Mouse (Mus musculus): Measurements from ENCODE around the gene Tfap2b. TPM values are rescaled to one million over a fixed set of nuclear protein-coding genes. Genes with fewer than 3 reads are reported as not detected.

Tfap2b gene
- not detected in 2 replicates for total RNA-seq (2012; rRNA removed)
- total RNA-seq (2014; rRNA removed) = not detected in 2 replicates
- polyA plus RNA-seq (2012; ENCODE audit: insufficient read length, low read depth) = not detected in 2 replicates

- Histone ChIP-seq H3K27ac (ENCODE audit: insufficient read depth, low read depth) (no peak within 1 kb of the TSS), H3K9me3 (replicated peaks; ENCODE audit: low read length) (peaks cover 39% of the 10 kb centered on the region), H3K36me3 (replicated peaks in 1 of 2; ENCODE audit: control insufficient read depth in 1 of 2, insufficient read depth in 1 of 2, low read length in 1 of 2) (no peaks in the 10 kb centered on the region), H3K4me1 (ENCODE audit: control insufficient read depth in 1 of 2, insufficient read depth in 2 of 2) (no peaks in the 10 kb centered on the region), H3K9ac (ENCODE audit: insufficient read depth, low read depth) (no peak within 1 kb of the TSS), H3K4me2 (ENCODE audit: insufficient read depth, low read depth, poor library complexity, severe bottlenecking) (no peak within 1 kb of the TSS), H3K4me3 (replicated peaks in 1 of 3; ENCODE audit: low read depth in 2 of 3, low read length in 2 of 3, poor library complexity in 1 of 3) (no peak within 1 kb of the TSS), H3K79me2 (replicated peaks; ENCODE audit: control insufficient read depth, extremely low read depth, insufficient read depth, poor library complexity, severe bottlenecking) (no peaks in the 10 kb centered on the region), H3K27me3 (replicated peaks) (no peaks in the 10 kb centered on the region)
- in situ Hi-C loops (cut with MboI; ENCODE audit: low pct_ligation_motif_present, low pct_unique_long_range_greater_than_20kb, low sequenced_read_pairs) = no loop called here
- dilution Hi-C loops (cut with MboI; ENCODE audit: extremely low pct_ligation_motif_present, extremely low pct_unique_long_range_greater_than_20kb, low sequenced_read_pairs) = no loop called here
- no peak for TF ChIP-seq JUND (conservative IDR thresholded peaks at IDR 0.05; ENCODE audit: low read depth, low read length)
- no peak for TF ChIP-seq JUN (IDR thresholded peaks at IDR 0.05; ENCODE audit: insufficient read depth, low read depth, low read length)
- DNase-seq (ENCODE audit: extremely low read depth) = no peak
Measured at GRCm38 (mm10) chr1:19208641-19209358, at the start of gene Tfap2b. Tfap2b (plus strand) TSS chr1:19208914.

GRCm38 (mm10) chr1:19178742-19179397, 29.8 kb upstream of the Tfap2b start:
- Histone ChIP-seq H3K79me2 (replicated peaks; ENCODE audit: control insufficient read depth, extremely low read depth, insufficient read depth, poor library complexity, severe bottlenecking) (no peaks in the 10 kb centered on the region), H3K4me3 (replicated peaks in 1 of 3; ENCODE audit: low read depth in 2 of 3, low read length in 2 of 3, poor library complexity in 1 of 3) (no peak overlapping the region), H3K27me3 (replicated peaks) (no peaks in the 10 kb centered on the region), H3K4me1 (ENCODE audit: control insufficient read depth in 1 of 2, insufficient read depth in 2 of 2) (no peaks in the 10 kb centered on the region), H3K4me2 (ENCODE audit: insufficient read depth, low read depth, poor library complexity, severe bottlenecking) (no peak overlapping the region), H3K27ac (ENCODE audit: insufficient read depth, low read depth) (no peak overlapping the region), H3K36me3 (replicated peaks in 1 of 2; ENCODE audit: control insufficient read depth in 1 of 2, insufficient read depth in 1 of 2, low read length in 1 of 2) (no peaks in the 10 kb centered on the region), H3K9me3 (replicated peaks; ENCODE audit: low read length) (peaks cover 33% of the 10 kb centered on the region), H3K9ac (ENCODE audit: insufficient read depth, low read depth) (no peak overlapping the region)
- peak in 1 of 2 experiments; percentile 35; a peak in 2 of 4 replicates for TF ChIP-seq CTCF (conservative IDR thresholded peaks at IDR 0.05 in 1 of 2, IDR thresholded peaks at IDR 0.05 in 1 of 2; ENCODE audit: low read depth in 2 of 2, low read length in 2 of 2)
- TF ChIP-seq MXI1 (IDR thresholded peaks at IDR 0.05; ENCODE audit: low read depth, low read length) = no peak
- TF ChIP-seq JUN (IDR thresholded peaks at IDR 0.05; ENCODE audit: insufficient read depth, low read depth, low read length) = no peak
- DNase-seq (ENCODE audit: extremely low read depth) = peak; percentile 0
- in situ Hi-C loops (cut with MboI; ENCODE audit: low pct_ligation_motif_present, low pct_unique_long_range_greater_than_20kb, low sequenced_read_pairs) = no loop called here
- dilution Hi-C loops (cut with MboI; ENCODE audit: extremely low pct_ligation_motif_present, extremely low pct_unique_long_range_greater_than_20kb, low sequenced_read_pairs) = no loop called here

DNA sequence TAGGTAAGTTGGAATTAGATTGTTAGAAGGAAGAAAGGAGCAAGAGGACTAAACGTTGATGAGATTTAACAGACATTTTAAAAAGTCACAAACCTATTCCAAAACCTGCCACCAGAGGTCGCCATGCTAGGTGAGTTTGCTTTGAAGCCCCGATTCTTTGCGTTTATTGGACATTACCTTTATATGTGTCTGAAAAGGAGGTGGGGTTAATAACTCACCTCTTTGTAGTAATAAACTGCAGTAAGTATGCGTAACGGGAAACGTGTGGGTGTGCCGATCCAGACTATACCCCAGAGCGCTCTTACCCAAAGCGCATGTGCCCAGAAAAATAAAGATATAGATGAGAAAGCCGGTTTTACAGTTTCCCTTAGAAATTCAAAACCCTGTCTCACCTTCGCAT, 3.1 kb upstream of the Tfap2b start:
- peaks cover 23% of the 10 kb centered on the region for H3K9me3 ChIP-seq (replicated peaks; ENCODE audit: low read length)
- no peak overlapping the region for H3K9ac ChIP-seq (ENCODE audit: insufficient read depth, low read depth)
- in situ Hi-C loops (cut with MboI; ENCODE audit: low pct_ligation_motif_present, low pct_unique_long_range_greater_than_20kb, low sequenced_read_pairs) = no loop called here
- no peak overlapping the region for H3K27ac ChIP-seq (ENCODE audit: insufficient read depth, low read depth)
- H3K4me2 ChIP-seq (ENCODE audit: insufficient read depth, low read depth, poor library complexity, severe bottlenecking) = no peak overlapping the region
- H3K27me3 ChIP-seq (replicated peaks) = no peaks in the 10 kb centered on the region
- H3K79me2 ChIP-seq (replicated peaks; ENCODE audit: control insufficient read depth, extremely low read depth, insufficient read depth, poor library complexity, severe bottlenecking) = no peaks in the 10 kb centered on the region
- H3K4me3 ChIP-seq (replicated peaks in 1 of 3; ENCODE audit: low read depth in 2 of 3, low read length in 2 of 3, poor library complexity in 1 of 3) = no peak overlapping the region
- no peaks in the 10 kb centered on the region for H3K4me1 ChIP-seq (ENCODE audit: control insufficient read depth in 1 of 2, insufficient read depth in 2 of 2)
- DNase-seq (ENCODE audit: extremely low read depth) = no peak
- dilution Hi-C loops (cut with MboI; ENCODE audit: extremely low pct_ligation_motif_present, extremely low pct_unique_long_range_greater_than_20kb, low sequenced_read_pairs) = no loop called here
- no peaks in the 10 kb centered on the region for H3K36me3 ChIP-seq (replicated peaks in 1 of 2; ENCODE audit: control insufficient read depth in 1 of 2, insufficient read depth in 1 of 2, low read length in 1 of 2)
- TF ChIP-seq CTCF (conservative IDR thresholded peaks at IDR 0.05 in 1 of 2, IDR thresholded peaks at IDR 0.05 in 1 of 2; ENCODE audit: low read depth in 2 of 2, low read length in 2 of 2) (peak; percentile 36 to 40; a peak in 3 of 4 replicates), SMC3 (IDR thresholded peaks at IDR 0.05; ENCODE audit: low read depth, low read length) (peak; percentile 13; the same call in 1 of the 2 replicates), ETS1 (conservative IDR thresholded peaks at IDR 0.05; ENCODE audit: low read depth, low read length) (no peak)

Data from CH12.LX (cell line).